Mouse (Mus musculus) embryo, embryonic 10.5 days (tissue): ENCODE results near the gene Uqcrq.
A peak's percentile ranks its signal among the peaks of the same experiment; 100 is the strongest.
"Not testable (repeated sequence)": the region's sequence is repeated elsewhere in the genome, so short reads cannot be mapped to it uniquely, and the experiment has no call there.

Experiments used
- DNase-seq: peaks from one replicate; pipeline ENCODE4 v3.0.0-alpha.2; 2015; ENCODE audit warnings: low spot score

Uqcrq gene

GRCm38 (mm10) chr11:53451361-53451760 is 20.7 kb upstream of the Uqcrq start:
- no peak for DNase-seq

- no peak for DNase-seq
These were observed 19.6 kb upstream of the Uqcrq start for GRCm38 (mm10) chr11:53450070-53450705.

GRCm38 (mm10) chr11:53448529-53448928 is 17.9 kb upstream of the Uqcrq start:
- DNase-seq: no peak

- DNase-seq: no peak
These were observed 17.4 kb upstream of the Uqcrq start for GRCm38 (mm10) chr11:53447996-53448395.

- DNase-seq: no peak
These were observed 15.6 kb upstream of the Uqcrq start for GRCm38 (mm10) chr11:53446183-53446582.

GRCm38 (mm10) chr11:53445562-53445961 is 14.9 kb upstream of the Uqcrq start:
- DNase-seq: no peak

GRCm38 (mm10) chr11:53443861-53444260 is 13.2 kb upstream of the Uqcrq start:
- DNase-seq: no peak

GRCm38 (mm10) chr11:53441921-53442320 is 11.3 kb upstream of the Uqcrq start:
- no peak for DNase-seq

GRCm38 (mm10) chr11:53436338-53436737 is 5.7 kb upstream of the Uqcrq start:
- DNase-seq: no peak

- DNase-seq: no peak
These were observed 4.9 kb upstream of the Uqcrq start for GRCm38 (mm10) chr11:53435504-53435903.

- no peak for DNase-seq
These were observed 2.4 kb upstream of the Uqcrq start for GRCm38 (mm10) chr11:53433057-53433456.

GRCm38 (mm10) chr11:53431347-53432056 is 871 bp upstream of the Uqcrq start:
- DNase-seq: no peak

- peak; percentile 44 for DNase-seq
These were observed 346 bp downstream of the Uqcrq start for GRCm38 (mm10) chr11:53430300-53430669.

GRCm38 (mm10) chr11:53429182-53429581 is 1.4 kb downstream of the Uqcrq start:
- no peak for DNase-seq

- DNase-seq: no peak
These were observed 1.9 kb downstream of the Uqcrq start for GRCm38 (mm10) chr11:53428716-53429057.

GRCm38 (mm10) chr11:53427993-53428715 is 2.5 kb downstream of the Uqcrq start:
- no peak for DNase-seq

GRCm38 (mm10) chr11:53426914-53427313 is 3.7 kb downstream of the Uqcrq start:
- DNase-seq: not testable (repeated sequence)

- no peak for DNase-seq
These were observed 4.8 kb downstream of the Uqcrq start for GRCm38 (mm10) chr11:53425711-53426255.

GRCm38 (mm10) chr11:53425251-53425650 is 5.4 kb downstream of the Uqcrq start:
- DNase-seq: no peak

- no peak for DNase-seq
These were observed 5.8 kb downstream of the Uqcrq start for GRCm38 (mm10) chr11:53424826-53425225.

GRCm38 (mm10) chr11:53423036-53423435 is 7.6 kb downstream of the Uqcrq start, which contains the start of gene Leap2:
TSS of gene Leap2 (minus strand) at chr11:53423170.
- no peak for DNase-seq

GRCm38 (mm10) chr11:53418048-53418447 is 12.6 kb downstream of the Uqcrq start:
- DNase-seq: no peak

- DNase-seq: no peak
These were observed 16.8 kb downstream of the Uqcrq start for GRCm38 (mm10) chr11:53413871-53414270.
